Mouse (Mus musculus) ES-E14 (cell line): ENCODE results near the gene St3gal5.

Experiments
- CHD2 ChIP-seq: IDR thresholded peaks from 2 replicates; pipeline ENCODE4 v1.6.1; 2014; ENCODE audit warnings: mild to moderate bottlenecking, low read depth, low read length, inconsistent platforms
- HCFC1 ChIP-seq: IDR thresholded peaks from 2 replicates; pipeline ENCODE4 v1.6.1; 2012; ENCODE audit warnings: low read length, inconsistent platforms, borderline replicate concordance; ENCODE audit not compliant: insufficient read depth
- MAFK ChIP-seq: IDR thresholded peaks from 2 replicates; pipeline ENCODE4 v1.6.1; 2014; ENCODE audit warnings: mild to moderate bottlenecking, low read depth, low read length, inconsistent platforms; ENCODE audit not compliant: insufficient read depth
- ZC3H11A ChIP-seq: IDR thresholded peaks from 2 replicates; pipeline ENCODE4 v1.6.1; 2012; ENCODE audit warnings: low read depth, mild to moderate bottlenecking, inconsistent platforms, low read length, borderline replicate concordance
- ZNF384 ChIP-seq: IDR thresholded peaks from 2 replicates; pipeline ENCODE4 v1.6.1; 2012; ENCODE audit warnings: low read depth, low read length, inconsistent platforms

DNA sequence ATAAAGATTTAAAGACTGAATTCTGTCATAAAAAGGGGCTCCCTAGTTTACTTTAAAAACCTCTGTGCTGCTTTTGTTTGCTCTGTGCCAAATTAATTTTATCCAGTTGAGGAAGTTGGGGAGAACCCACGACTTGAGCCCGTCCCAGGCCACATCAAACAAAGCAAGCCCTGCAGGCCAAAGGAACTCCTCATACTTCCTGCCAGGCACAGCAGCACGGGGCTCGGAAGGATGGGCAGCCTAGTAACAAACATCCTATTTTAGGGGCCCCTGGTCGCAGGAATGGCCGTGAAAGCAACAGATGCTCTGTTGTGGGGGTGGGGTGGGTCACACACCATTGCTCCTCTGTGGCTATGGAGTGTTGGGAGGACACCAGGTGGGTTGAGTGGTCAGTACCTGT is 45.6 kb upstream of the St3gal5 start:
- TF ChIP-seq HCFC1 (no peak), ZNF384 (no peak), ZC3H11A (no peak), MAFK (no peak), CHD2 (no peak)
